Mouse (Mus musculus): ENCODE results near the gene Negr1. TPM values are rescaled to one million over a fixed set of nuclear protein-coding genes. Genes with fewer than 3 reads are reported as not detected.

Gene Negr1
- polyA plus RNA-seq (2014; fragmentation: Nextera tagmentation; extraction: Ambion mirVana), result 1.9 and 3.1 TPM in 2 replicates

DNA sequence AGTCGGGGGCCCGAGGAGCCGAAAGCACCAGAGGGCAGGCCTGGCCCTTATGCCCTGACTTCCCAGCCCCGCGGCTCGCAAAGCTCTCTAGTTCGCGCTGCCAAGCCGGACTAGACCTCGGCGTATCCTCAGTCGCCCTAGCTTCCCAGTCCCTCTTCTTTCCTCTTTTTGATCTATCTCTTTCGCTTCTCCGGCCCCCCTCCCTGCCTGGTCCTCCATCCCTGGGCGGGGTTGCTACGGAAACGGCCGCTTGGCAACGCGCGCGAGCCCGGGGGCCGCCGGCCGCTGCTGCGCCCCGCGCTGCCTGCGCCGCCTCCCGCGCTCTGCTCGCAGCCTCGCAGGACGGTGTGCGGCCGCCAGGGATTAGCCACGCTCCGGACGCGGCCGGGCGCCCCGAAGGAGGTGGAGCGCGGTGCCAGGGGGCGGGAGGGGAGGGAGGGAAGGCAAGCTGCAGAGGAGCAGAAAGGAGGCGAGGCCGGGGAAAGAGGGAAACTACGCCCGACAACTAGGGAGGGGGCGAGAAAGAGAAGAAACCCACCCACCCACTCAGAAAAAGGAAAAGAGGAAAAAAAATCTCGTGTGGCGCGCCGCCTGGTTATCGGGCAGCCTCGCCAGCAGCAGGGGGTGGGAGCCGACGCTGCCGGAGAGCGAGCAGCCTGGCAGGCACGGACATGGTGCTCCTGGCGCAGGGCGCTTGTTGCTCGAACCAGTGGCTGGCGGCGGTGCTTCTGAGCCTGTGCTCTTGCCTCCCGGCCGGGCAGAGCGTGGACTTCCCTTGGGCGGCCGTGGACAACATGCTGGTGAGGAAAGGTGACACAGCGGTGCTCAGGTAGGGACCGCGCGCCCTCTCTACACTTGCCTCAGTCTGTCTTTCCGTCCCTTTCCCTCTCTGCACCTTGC, at the start of gene Negr1:
Gene Negr1, plus strand, starts transcription at position 271 of the 900 bp plus-strand sequence.
- Histone ChIP-seq H3K4me3 (ENCODE audit: low read depth, low read length) (peak within 1 kb of the TSS; percentile 53), H3K9ac (ENCODE audit: low read length) (peak within 1 kb of the TSS; percentile 60), H3K27me3 (ENCODE audit: control insufficient read depth, insufficient read depth, low read length) (peaks cover 16% of the 10 kb centered on the region), H3K36me3 (ENCODE audit: control insufficient read depth, insufficient read depth, low read length) (no peaks in the 10 kb centered on the region), H3K4me1 (ENCODE audit: control insufficient read depth, insufficient read depth, low read length) (no peaks in the 10 kb centered on the region), H3K4me2 (ENCODE audit: low read depth, severe bottlenecking) (peak within 1 kb of the TSS; percentile 77), H3K27ac (replicated peaks; ENCODE audit: low read depth, low read length) (no peak within 1 kb of the TSS), H3K9me3 (ENCODE audit: control insufficient read depth, low read length) (no peaks in the 10 kb centered on the region)
- peak; percentile 70 for ATAC-seq (ENCODE audit: insufficient number of reproducible peaks, low FRiP score, low TSS enrichment, low read depth)
- under 1% methylated on average over 78 of the region's 79 CpGs for WGBS
- DNase-seq (ENCODE audit: low spot score), result peak; percentile 77

DNA sequence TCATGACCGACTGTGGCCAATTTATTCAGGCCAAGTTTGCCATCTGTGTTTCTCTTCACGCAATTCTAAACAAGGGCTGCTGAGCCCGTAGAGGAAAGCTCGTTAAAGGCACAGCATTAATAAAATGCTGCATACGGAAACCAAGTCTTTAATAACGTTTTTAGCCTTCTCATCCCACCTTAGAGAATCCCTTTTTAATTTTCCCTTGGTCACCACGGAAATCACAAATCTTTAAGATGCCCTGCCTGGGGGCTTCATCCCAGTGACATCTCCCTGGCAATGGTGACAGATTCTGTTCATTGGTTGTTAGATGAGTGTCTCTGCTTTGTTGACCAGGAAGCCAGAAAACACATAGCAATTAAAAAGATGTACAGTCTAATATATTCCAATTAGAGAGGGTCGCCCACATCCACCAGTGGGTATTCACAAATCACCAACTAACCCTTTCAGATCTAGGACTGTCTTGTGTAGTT, 35.1 kb upstream of the Negr1 start:
- Histone ChIP-seq H3K27ac (replicated peaks; ENCODE audit: low read depth, low read length) (no peak overlapping the region), H3K4me1 (ENCODE audit: control insufficient read depth, insufficient read depth, low read length) (no peaks in the 10 kb centered on the region), H3K9me3 (ENCODE audit: control insufficient read depth, low read length) (no peaks in the 10 kb centered on the region), H3K27me3 (ENCODE audit: control insufficient read depth, insufficient read depth, low read length) (no peaks in the 10 kb centered on the region), H3K4me3 (ENCODE audit: low read depth, low read length) (no peak overlapping the region), H3K4me2 (ENCODE audit: low read depth, severe bottlenecking) (no peak overlapping the region), H3K36me3 (ENCODE audit: control insufficient read depth, insufficient read depth, low read length) (no peaks in the 10 kb centered on the region), H3K9ac (ENCODE audit: low read length) (no peak overlapping the region)
- no peak for DNase-seq (ENCODE audit: low spot score)
- WGBS, result 44% methylated on average over 8 of the region's 8 CpGs
- no peak for ATAC-seq (ENCODE audit: insufficient number of reproducible peaks, low FRiP score, low TSS enrichment, low read depth)

DNA sequence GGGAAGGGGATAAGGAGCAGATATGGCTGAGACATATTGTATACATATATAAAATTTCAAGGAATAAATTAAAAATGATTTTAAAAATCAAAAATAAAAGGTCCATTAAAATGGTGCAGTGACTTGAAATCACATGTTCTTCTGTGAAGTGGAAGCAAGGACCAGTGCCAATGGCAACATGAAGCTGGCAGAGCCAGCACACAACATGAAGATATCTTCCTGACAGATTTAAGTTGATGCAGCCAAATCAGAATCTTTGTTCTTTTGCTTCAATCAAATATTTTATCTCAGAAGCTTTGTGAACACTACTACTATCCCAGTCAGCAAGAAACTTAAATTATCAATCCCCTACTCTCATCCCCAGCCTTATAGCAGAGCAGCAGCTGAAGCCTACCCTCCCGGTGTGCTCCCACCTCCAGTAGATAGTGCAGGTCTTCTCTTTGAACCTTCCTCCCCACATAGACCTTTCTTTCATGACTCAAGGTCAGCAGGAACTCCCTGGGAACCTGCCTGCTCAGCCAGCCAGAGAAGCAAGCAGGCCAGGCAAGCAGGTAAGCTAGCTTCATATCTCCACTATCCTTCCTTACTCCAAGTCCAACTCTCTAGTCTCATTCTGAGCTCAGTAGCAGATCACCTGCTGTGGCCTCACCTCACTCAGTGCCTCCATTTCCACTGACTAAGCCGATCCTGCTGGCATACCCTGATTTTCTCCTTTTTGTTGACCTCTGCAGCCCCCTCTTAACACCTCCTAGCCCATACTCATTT, 34.2 kb upstream of the Negr1 start:
- Histone ChIP-seq H3K4me3 (ENCODE audit: low read depth, low read length) (no peak overlapping the region), H3K4me2 (ENCODE audit: low read depth, severe bottlenecking) (no peak overlapping the region), H3K36me3 (ENCODE audit: control insufficient read depth, insufficient read depth, low read length) (no peaks in the 10 kb centered on the region), H3K4me1 (ENCODE audit: control insufficient read depth, insufficient read depth, low read length) (no peaks in the 10 kb centered on the region), H3K27ac (replicated peaks; ENCODE audit: low read depth, low read length) (no peak overlapping the region), H3K9me3 (ENCODE audit: control insufficient read depth, low read length) (no peaks in the 10 kb centered on the region), H3K27me3 (ENCODE audit: control insufficient read depth, insufficient read depth, low read length) (no peaks in the 10 kb centered on the region), H3K9ac (ENCODE audit: low read length) (no peak overlapping the region)
- DNase-seq (ENCODE audit: low spot score), result no peak
- ATAC-seq (ENCODE audit: insufficient number of reproducible peaks, low FRiP score, low TSS enrichment, low read depth), result no peak
- WGBS, result 77% methylated on average over 2 of the region's 2 CpGs

DNA sequence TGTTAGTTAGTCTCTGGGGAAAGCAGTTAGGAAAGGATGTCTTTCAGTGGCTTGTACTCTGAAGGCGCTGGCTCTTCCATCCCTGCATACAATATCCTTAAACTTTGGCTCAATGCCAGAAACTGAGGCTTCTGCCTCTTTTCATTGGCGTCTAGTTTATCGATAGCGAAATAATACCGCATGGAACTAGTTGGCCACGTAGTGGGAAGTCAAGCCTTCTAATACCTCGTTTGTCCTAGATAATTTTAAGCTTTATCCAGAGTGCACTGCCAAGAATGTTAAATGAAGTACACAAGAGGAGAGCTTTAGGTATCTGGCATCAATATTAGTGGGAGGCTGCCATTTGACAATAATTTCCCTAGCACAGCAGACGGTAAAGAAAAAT, 2.2 kb upstream of the Negr1 start:
- H3K4me3 ChIP-seq (ENCODE audit: low read depth, low read length), result no peak overlapping the region
- no peak for DNase-seq (ENCODE audit: low spot score)
- H3K4me1 ChIP-seq (ENCODE audit: control insufficient read depth, insufficient read depth, low read length), result no peaks in the 10 kb centered on the region
- H3K27ac ChIP-seq (replicated peaks; ENCODE audit: low read depth, low read length), result no peak overlapping the region
- 31% methylated on average over 8 of the region's 8 CpGs for WGBS
- peaks cover 16% of the 10 kb centered on the region for H3K27me3 ChIP-seq (ENCODE audit: control insufficient read depth, insufficient read depth, low read length)
- H3K4me2 ChIP-seq (ENCODE audit: low read depth, severe bottlenecking), result no peak overlapping the region
- no peaks in the 10 kb centered on the region for H3K9me3 ChIP-seq (ENCODE audit: control insufficient read depth, low read length)
- H3K36me3 ChIP-seq (ENCODE audit: control insufficient read depth, insufficient read depth, low read length), result no peaks in the 10 kb centered on the region
- no peak overlapping the region for H3K9ac ChIP-seq (ENCODE audit: low read length)
- ATAC-seq (ENCODE audit: insufficient number of reproducible peaks, low FRiP score, low TSS enrichment, low read depth), result no peak

DNA sequence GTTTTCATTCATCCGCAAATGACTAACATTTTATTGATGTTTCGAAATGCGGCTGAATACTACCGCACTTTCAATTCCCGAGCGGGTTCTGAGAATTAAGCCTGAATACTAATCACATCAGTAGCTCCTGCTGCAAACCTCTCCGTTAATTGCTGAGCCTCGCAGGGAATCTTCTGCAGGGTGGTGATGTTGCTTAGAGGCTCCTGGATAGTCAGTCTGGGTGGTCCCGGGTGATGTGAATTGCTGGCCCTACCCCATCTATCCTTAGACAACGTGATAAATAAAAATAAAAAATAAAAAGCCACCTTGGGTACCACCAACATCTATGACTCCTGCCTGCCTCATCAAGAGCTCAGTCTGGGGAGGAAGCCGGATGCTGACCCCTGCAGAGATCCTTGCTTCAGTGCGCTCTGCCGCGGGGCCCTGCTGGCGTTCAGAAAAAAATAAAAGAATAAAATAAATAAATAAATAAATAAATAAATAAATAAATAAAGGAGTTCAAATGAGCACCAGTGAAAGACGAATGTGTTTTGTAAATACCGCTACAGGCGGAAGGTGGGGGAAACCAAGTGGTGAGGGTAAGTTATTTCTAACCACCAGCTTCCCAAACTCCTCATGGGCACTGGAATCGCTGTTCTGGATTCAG, 1.6 kb upstream of the Negr1 start:
- Histone ChIP-seq H3K9ac (ENCODE audit: low read length) (no peak overlapping the region), H3K27ac (replicated peaks; ENCODE audit: low read depth, low read length) (no peak overlapping the region), H3K4me2 (ENCODE audit: low read depth, severe bottlenecking) (peak overlapping the region; percentile 77), H3K4me1 (ENCODE audit: control insufficient read depth, insufficient read depth, low read length) (no peaks in the 10 kb centered on the region), H3K27me3 (ENCODE audit: control insufficient read depth, insufficient read depth, low read length) (peaks cover 16% of the 10 kb centered on the region), H3K4me3 (ENCODE audit: low read depth, low read length) (peak overlapping the region; percentile 53), H3K9me3 (ENCODE audit: control insufficient read depth, low read length) (no peaks in the 10 kb centered on the region), H3K36me3 (ENCODE audit: control insufficient read depth, insufficient read depth, low read length) (no peaks in the 10 kb centered on the region)
- WGBS, result 6% methylated on average over 19 of the region's 19 CpGs
- ATAC-seq (ENCODE audit: insufficient number of reproducible peaks, low FRiP score, low TSS enrichment, low read depth), result no peak
- DNase-seq (ENCODE audit: low spot score), result peak; percentile 35

DNA sequence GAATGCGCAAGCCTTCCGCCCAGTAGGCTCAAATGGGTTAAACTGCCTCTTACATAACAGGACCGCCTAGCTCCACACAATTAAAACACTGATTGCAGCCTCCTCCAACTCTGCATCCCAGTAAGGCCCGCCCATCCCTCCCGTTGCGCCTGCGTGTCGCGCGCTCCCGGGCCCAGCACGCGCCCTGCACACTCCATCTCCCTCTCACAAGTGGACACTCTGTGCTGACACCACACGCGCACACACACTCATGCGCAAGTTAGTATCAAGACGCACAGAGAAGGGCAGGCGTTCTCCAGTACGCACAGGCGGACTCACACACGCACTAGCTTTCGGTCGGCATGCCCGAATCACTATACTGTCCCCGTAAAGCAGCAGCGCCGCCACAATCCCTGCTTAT, 828 bp upstream of the Negr1 start:
- H3K4me3 ChIP-seq (ENCODE audit: low read depth, low read length), result peak overlapping the region; percentile 53
- no peaks in the 10 kb centered on the region for H3K36me3 ChIP-seq (ENCODE audit: control insufficient read depth, insufficient read depth, low read length)
- H3K4me2 ChIP-seq (ENCODE audit: low read depth, severe bottlenecking), result peak overlapping the region; percentile 77
- H3K4me1 ChIP-seq (ENCODE audit: control insufficient read depth, insufficient read depth, low read length), result no peaks in the 10 kb centered on the region
- DNase-seq (ENCODE audit: low spot score) (peak; percentile 80), ATAC-seq (ENCODE audit: insufficient number of reproducible peaks, low FRiP score, low TSS enrichment, low read depth) (peak; percentile 75)
- 0% methylated on average over 27 of the region's 27 CpGs for WGBS
- peaks cover 16% of the 10 kb centered on the region for H3K27me3 ChIP-seq (ENCODE audit: control insufficient read depth, insufficient read depth, low read length)
- peak overlapping the region; percentile 9; the same call in 1 of the 2 replicates for H3K9ac ChIP-seq (ENCODE audit: low read length)
- no peaks in the 10 kb centered on the region for H3K9me3 ChIP-seq (ENCODE audit: control insufficient read depth, low read length)
- H3K27ac ChIP-seq (replicated peaks; ENCODE audit: low read depth, low read length), result no peak overlapping the region

DNA sequence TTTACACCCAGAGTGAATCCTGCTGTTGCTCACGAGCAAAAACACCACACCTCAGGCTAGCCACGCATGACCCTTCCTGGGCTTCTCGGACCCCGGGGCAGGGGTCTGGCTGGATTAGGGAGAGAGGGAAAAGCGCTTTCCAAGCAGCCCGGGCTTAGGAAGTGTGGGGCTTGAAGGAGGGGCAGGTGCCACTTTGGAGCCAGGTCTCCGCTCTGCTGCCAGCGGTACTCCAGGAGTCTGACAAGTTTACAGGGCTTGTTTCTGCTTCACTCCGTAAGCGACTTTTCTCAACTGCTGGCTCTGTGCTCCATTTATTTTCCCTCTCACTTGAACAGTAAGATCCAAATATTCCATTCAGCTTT, 811 bp downstream of the Negr1 start:
- ATAC-seq (ENCODE audit: insufficient number of reproducible peaks, low FRiP score, low TSS enrichment, low read depth) (no peak), DNase-seq (ENCODE audit: low spot score) (peak; percentile 44)
- Histone ChIP-seq H3K27ac (replicated peaks; ENCODE audit: low read depth, low read length) (no peak overlapping the region), H3K4me1 (ENCODE audit: control insufficient read depth, insufficient read depth, low read length) (no peaks in the 10 kb centered on the region), H3K4me2 (ENCODE audit: low read depth, severe bottlenecking) (peak overlapping the region; percentile 77), H3K9ac (ENCODE audit: low read length) (peak overlapping the region; percentile 60; the same call in 1 of the 2 replicates), H3K36me3 (ENCODE audit: control insufficient read depth, insufficient read depth, low read length) (no peaks in the 10 kb centered on the region), H3K27me3 (ENCODE audit: control insufficient read depth, insufficient read depth, low read length) (peaks cover 16% of the 10 kb centered on the region), H3K4me3 (ENCODE audit: low read depth, low read length) (peak overlapping the region; percentile 53), H3K9me3 (ENCODE audit: control insufficient read depth, low read length) (no peaks in the 10 kb centered on the region)
- 0% methylated on average over 10 of the region's 10 CpGs for WGBS

DNA sequence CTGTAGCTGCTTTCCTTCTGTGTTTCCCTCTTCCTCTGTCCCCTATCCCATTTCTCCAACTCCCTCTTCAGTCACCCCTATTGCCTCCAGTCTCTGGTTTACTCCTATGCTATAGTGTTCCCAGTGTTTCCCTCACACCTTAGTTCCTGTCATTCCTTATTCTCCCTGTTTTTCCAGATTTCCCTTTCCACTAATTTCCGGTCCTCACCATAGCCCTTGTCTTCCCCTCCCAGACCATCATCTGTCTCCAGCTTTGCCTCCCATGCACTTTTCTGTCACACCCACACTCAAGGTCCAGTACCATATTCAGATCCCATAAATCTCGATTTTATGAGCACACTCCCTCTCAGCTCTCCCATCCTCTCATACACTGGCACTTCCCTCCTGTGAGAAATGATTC, 1.2 kb downstream of the Negr1 start:
- ATAC-seq (ENCODE audit: insufficient number of reproducible peaks, low FRiP score, low TSS enrichment, low read depth), result no peak
- Histone ChIP-seq H3K4me2 (ENCODE audit: low read depth, severe bottlenecking) (no peak overlapping the region), H3K4me1 (ENCODE audit: control insufficient read depth, insufficient read depth, low read length) (no peaks in the 10 kb centered on the region), H3K27ac (replicated peaks; ENCODE audit: low read depth, low read length) (no peak overlapping the region), H3K4me3 (ENCODE audit: low read depth, low read length) (no peak overlapping the region), H3K9me3 (ENCODE audit: control insufficient read depth, low read length) (no peaks in the 10 kb centered on the region), H3K27me3 (ENCODE audit: control insufficient read depth, insufficient read depth, low read length) (peaks cover 16% of the 10 kb centered on the region), H3K9ac (ENCODE audit: low read length) (no peak overlapping the region), H3K36me3 (ENCODE audit: control insufficient read depth, insufficient read depth, low read length) (no peaks in the 10 kb centered on the region)
- no peak for DNase-seq (ENCODE audit: low spot score)
- WGBS, result 19% methylated on average over 2 of the region's 2 CpGs

Measured in limb, embryonic 11.5 days (tissue).